Mouse (Mus musculus): ENCODE data around the gene Capn8. TPM values are rescaled to one million over a fixed set of nuclear protein-coding genes. Genes with fewer than 3 reads are reported as not detected.

The Capn8 gene
- 1.1 and 1.5 TPM in 2 replicates for polyA plus RNA-seq (2014; fragmentation: Nextera tagmentation; extraction: Ambion mirVana)

GRCm38 (mm10) chr1:182564408-182565120 lies at the start of gene Capn8:
Gene Capn8, plus strand, starts transcription at chr1:182565007.
- Histone ChIP-seq H3K36me3 (ENCODE audit: control insufficient read depth, insufficient read depth, low read length) (no peaks in the 10 kb centered on the region), H3K4me2 (replicated peaks; ENCODE audit: low read depth, low read length) (no peak within 1 kb of the TSS), H3K27ac (ENCODE audit: low read length) (no peak within 1 kb of the TSS), H3K9me3 (ENCODE audit: control insufficient read depth, low read depth, low read length) (no peaks in the 10 kb centered on the region), H3K27me3 (ENCODE audit: control insufficient read depth, insufficient read depth, low read length) (no peaks in the 10 kb centered on the region), H3K9ac (replicated peaks; ENCODE audit: low read depth, low read length) (no peak within 1 kb of the TSS), H3K4me3 (ENCODE audit: low read depth, low read length) (no peak within 1 kb of the TSS), H3K4me1 (ENCODE audit: control insufficient read depth, insufficient read depth, low read length) (peaks cover 5% of the 10 kb centered on the region; the same call in 1 of the 2 replicates)
- WGBS: 73% methylated on average over 5 of the region's 5 CpGs
- peak; percentile 78 for ATAC-seq (ENCODE audit: insufficient number of reproducible peaks, insufficient read depth, low FRiP score, low read depth)

GRCm38 (mm10) chr1:182516758-182517676 lies 47.8 kb upstream of the Capn8 start, which contains the start of gene Capn2:
Gene Capn2, minus strand, starts transcription at chr1:182517608.
- ATAC-seq (ENCODE audit: insufficient number of reproducible peaks, insufficient read depth, low FRiP score, low read depth): peak; percentile 89
- Histone ChIP-seq H3K4me1 (ENCODE audit: control insufficient read depth, insufficient read depth, low read length) (peaks cover 35% of the 10 kb centered on the region), H3K4me2 (replicated peaks; ENCODE audit: low read depth, low read length) (peak within 1 kb of the TSS; percentile 72), H3K36me3 (ENCODE audit: control insufficient read depth, insufficient read depth, low read length) (peaks cover 3% of the 10 kb centered on the region; the same call in 1 of the 2 replicates), H3K9ac (replicated peaks; ENCODE audit: low read depth, low read length) (peak within 1 kb of the TSS; percentile 92), H3K4me3 (ENCODE audit: low read depth, low read length) (peak within 1 kb of the TSS; percentile 82), H3K27me3 (ENCODE audit: control insufficient read depth, insufficient read depth, low read length) (no peaks in the 10 kb centered on the region), H3K27ac (ENCODE audit: low read length) (peak within 1 kb of the TSS; percentile 88), H3K9me3 (ENCODE audit: control insufficient read depth, low read depth, low read length) (no peaks in the 10 kb centered on the region)
- WGBS: under 1% methylated on average over 79 of the region's 84 CpGs

- peaks cover 35% of the 10 kb centered on the region for H3K4me1 ChIP-seq (ENCODE audit: control insufficient read depth, insufficient read depth, low read length)
- peak overlapping the region; percentile 88 for H3K27ac ChIP-seq (ENCODE audit: low read length)
- H3K36me3 ChIP-seq (ENCODE audit: control insufficient read depth, insufficient read depth, low read length): no peaks in the 10 kb centered on the region; the same call in 1 of the 2 replicates
- no peaks in the 10 kb centered on the region for H3K9me3 ChIP-seq (ENCODE audit: control insufficient read depth, low read depth, low read length)
- WGBS: 3% methylated on average over 10 of the region's 10 CpGs
- H3K9ac ChIP-seq (replicated peaks; ENCODE audit: low read depth, low read length): peak overlapping the region; percentile 92
- H3K4me2 ChIP-seq (replicated peaks; ENCODE audit: low read depth, low read length): peak overlapping the region; percentile 72
- ATAC-seq (ENCODE audit: insufficient number of reproducible peaks, insufficient read depth, low FRiP score, low read depth): peak; percentile 37; the same call in 1 of the 2 replicates
- peak overlapping the region; percentile 82 for H3K4me3 ChIP-seq (ENCODE audit: low read depth, low read length)
- H3K27me3 ChIP-seq (ENCODE audit: control insufficient read depth, insufficient read depth, low read length): no peaks in the 10 kb centered on the region
These were observed 47.2 kb upstream of the Capn8 start for GRCm38 (mm10) chr1:182517677-182518011.

- H3K9ac ChIP-seq (replicated peaks; ENCODE audit: low read depth, low read length): no peak overlapping the region
- H3K27me3 ChIP-seq (ENCODE audit: control insufficient read depth, insufficient read depth, low read length): no peaks in the 10 kb centered on the region
- no peaks in the 10 kb centered on the region for H3K36me3 ChIP-seq (ENCODE audit: control insufficient read depth, insufficient read depth, low read length)
- no peak overlapping the region for H3K27ac ChIP-seq (ENCODE audit: low read length)
- no peaks in the 10 kb centered on the region for H3K9me3 ChIP-seq (ENCODE audit: control insufficient read depth, low read depth, low read length)
- H3K4me1 ChIP-seq (ENCODE audit: control insufficient read depth, insufficient read depth, low read length): peaks cover 35% of the 10 kb centered on the region
- H3K4me3 ChIP-seq (ENCODE audit: low read depth, low read length): no peak overlapping the region
- peak overlapping the region; percentile 72 for H3K4me2 ChIP-seq (replicated peaks; ENCODE audit: low read depth, low read length)
- no peak for ATAC-seq (ENCODE audit: insufficient number of reproducible peaks, insufficient read depth, low FRiP score, low read depth)
- 66% methylated on average over 10 of the region's 10 CpGs for WGBS
These were observed 46.6 kb upstream of the Capn8 start for GRCm38 (mm10) chr1:182518143-182518680.

DNA sequence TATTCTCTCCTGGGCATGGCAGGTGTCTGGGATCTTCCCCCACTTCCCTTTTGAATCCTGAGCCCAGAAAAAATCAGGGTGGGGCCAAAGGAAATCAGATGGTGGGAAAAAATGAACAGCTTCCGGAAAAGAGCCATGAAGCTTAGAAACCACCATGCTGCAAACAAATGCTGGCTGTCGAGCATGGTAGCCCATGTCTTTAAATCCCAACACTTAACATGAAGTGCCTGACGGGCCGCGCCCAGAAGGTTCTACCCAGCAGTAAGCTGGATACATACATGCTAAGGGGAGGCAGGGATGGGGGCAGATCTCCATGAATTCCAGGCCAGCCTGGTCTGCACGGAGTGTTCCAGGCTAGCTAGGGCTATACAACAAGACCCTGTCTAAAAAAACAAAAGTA lies 46.0 kb upstream of the Capn8 start:
- 90% methylated on average over 6 of the region's 6 CpGs for WGBS
- Histone ChIP-seq H3K27me3 (ENCODE audit: control insufficient read depth, insufficient read depth, low read length) (no peaks in the 10 kb centered on the region), H3K4me1 (ENCODE audit: control insufficient read depth, insufficient read depth, low read length) (peaks cover 35% of the 10 kb centered on the region), H3K27ac (ENCODE audit: low read length) (no peak overlapping the region), H3K4me3 (ENCODE audit: low read depth, low read length) (no peak overlapping the region), H3K9ac (replicated peaks; ENCODE audit: low read depth, low read length) (no peak overlapping the region), H3K4me2 (replicated peaks; ENCODE audit: low read depth, low read length) (no peak overlapping the region), H3K9me3 (ENCODE audit: control insufficient read depth, low read depth, low read length) (no peaks in the 10 kb centered on the region), H3K36me3 (ENCODE audit: control insufficient read depth, insufficient read depth, low read length) (no peaks in the 10 kb centered on the region)
- no peak for ATAC-seq (ENCODE audit: insufficient number of reproducible peaks, insufficient read depth, low FRiP score, low read depth)

GRCm38 (mm10) chr1:182519341-182519740 lies 45.5 kb upstream of the Capn8 start:
- peaks cover 35% of the 10 kb centered on the region for H3K4me1 ChIP-seq (ENCODE audit: control insufficient read depth, insufficient read depth, low read length)
- 58% methylated on average over 5 of the region's 5 CpGs for WGBS
- no peak overlapping the region for H3K4me3 ChIP-seq (ENCODE audit: low read depth, low read length)
- H3K27me3 ChIP-seq (ENCODE audit: control insufficient read depth, insufficient read depth, low read length): no peaks in the 10 kb centered on the region
- H3K27ac ChIP-seq (ENCODE audit: low read length): peak overlapping the region; percentile 83; the same call in 1 of the 2 replicates
- H3K9ac ChIP-seq (replicated peaks; ENCODE audit: low read depth, low read length): no peak overlapping the region
- H3K9me3 ChIP-seq (ENCODE audit: control insufficient read depth, low read depth, low read length): no peaks in the 10 kb centered on the region
- ATAC-seq (ENCODE audit: insufficient number of reproducible peaks, insufficient read depth, low FRiP score, low read depth): no peak
- 0 out of 2 replicates have a peak overlapping the region, but pooled peaks have one; percentile 13 for H3K4me2 ChIP-seq (replicated peaks; ENCODE audit: low read depth, low read length)
- H3K36me3 ChIP-seq (ENCODE audit: control insufficient read depth, insufficient read depth, low read length): no peaks in the 10 kb centered on the region

DNA sequence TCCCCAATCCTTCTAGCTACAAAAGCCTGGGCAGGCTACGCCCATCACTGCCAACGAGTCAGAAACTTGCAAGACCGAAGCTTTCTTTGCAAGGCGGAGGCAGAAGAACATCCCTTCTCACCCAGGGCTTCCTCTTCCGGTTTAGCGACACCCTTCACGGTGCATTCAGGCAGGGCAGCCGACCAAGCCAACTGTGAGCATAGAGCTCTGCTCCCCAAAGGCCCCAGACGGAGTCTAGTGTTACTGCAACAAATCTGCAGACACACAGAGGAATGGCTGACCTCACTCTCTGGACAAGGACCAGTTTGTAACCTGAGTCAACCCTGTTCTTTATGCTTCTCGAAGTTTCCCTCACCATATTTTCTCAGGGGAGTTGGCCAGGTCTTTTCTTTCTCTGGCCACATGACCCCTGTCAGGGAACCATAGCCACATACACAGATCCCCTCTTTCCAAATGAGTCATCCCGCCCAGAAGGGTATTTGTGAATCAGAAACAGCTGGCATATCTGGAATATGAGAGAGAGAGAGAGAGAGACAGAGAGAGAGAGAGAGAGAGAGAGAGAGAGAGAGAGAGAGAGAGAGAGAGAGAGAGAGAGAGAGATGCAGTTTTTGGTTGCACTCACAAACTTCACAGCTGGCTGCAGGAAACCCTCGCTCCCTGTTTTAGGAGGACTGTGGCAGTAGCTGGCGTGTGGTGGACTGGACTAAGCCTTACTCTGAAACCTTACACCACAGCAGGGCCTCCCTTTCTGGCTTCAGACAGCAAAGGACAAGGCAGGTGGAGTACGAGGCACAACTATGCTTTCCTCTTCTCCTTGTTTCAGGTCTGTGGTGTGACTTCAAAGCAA lies 44.5 kb upstream of the Capn8 start:
- no peak overlapping the region for H3K9ac ChIP-seq (replicated peaks; ENCODE audit: low read depth, low read length)
- H3K4me1 ChIP-seq (ENCODE audit: control insufficient read depth, insufficient read depth, low read length): peaks cover 32% of the 10 kb centered on the region
- no peak overlapping the region for H3K4me3 ChIP-seq (ENCODE audit: low read depth, low read length)
- no peaks in the 10 kb centered on the region for H3K27me3 ChIP-seq (ENCODE audit: control insufficient read depth, insufficient read depth, low read length)
- H3K9me3 ChIP-seq (ENCODE audit: control insufficient read depth, low read depth, low read length): no peaks in the 10 kb centered on the region
- peak; percentile 42; the same call in 1 of the 2 replicates for ATAC-seq (ENCODE audit: insufficient number of reproducible peaks, insufficient read depth, low FRiP score, low read depth)
- no peaks in the 10 kb centered on the region for H3K36me3 ChIP-seq (ENCODE audit: control insufficient read depth, insufficient read depth, low read length)
- H3K4me2 ChIP-seq (replicated peaks; ENCODE audit: low read depth, low read length): peak overlapping the region; percentile 13; the same call in 1 of the 2 replicates
- 16% methylated on average over 14 of the region's 14 CpGs for WGBS
- H3K27ac ChIP-seq (ENCODE audit: low read length): peak overlapping the region; percentile 83
